In genomic region chr4:122837180-122837730, GRCm38 (mm10) we compare ENCODE assay signal across 8 mouse cellular contexts. TPM values are rescaled to one million over a fixed set of nuclear protein-coding genes. Genes with fewer than 3 reads are reported as not detected.
DNase-seq lines count a peak whose midpoint lies in the region; ATAC-seq and TF ChIP-seq lines count a peak whose summit lies in the region.

No protein-coding gene starts in this region.

- no peak overlapping the region for H3K27ac ChIP-seq in kidney, embryonic 14.5 days (ENCODE audit: low read depth, low read length)
- no peak overlapping the region for H3K27ac ChIP-seq in cortical plate, adult 2 months (ENCODE audit: insufficient read depth, low read length)
- H3K27ac ChIP-seq in hindbrain, postnatal 0 days: no peak overlapping the region
- H3K27ac ChIP-seq in midbrain, embryonic 15.5 days: no peak overlapping the region

- ATAC-seq in kidney, embryonic 14.5 days (ENCODE audit: low FRiP score, low TSS enrichment): no peak
- ATAC-seq in hindbrain, postnatal 0 days: no peak
- no peak for ATAC-seq in midbrain, embryonic 15.5 days (replicated peaks)

- DNase-seq in kidney, adult 11 months: no peak
- DNase-seq in hindbrain, postnatal 0 days (ENCODE audit: low spot score): no peak
- DNase-seq in left cerebral cortex, postnatal 14 days (ENCODE audit: low spot score in 2 of 2): no peak
- DNase-seq in spleen, postnatal 4 days (ENCODE audit: low spot score in 2 of 2): no peak
- DNase-seq in urinary bladder, adult 18-20 months (ENCODE audit: low spot score in 2 of 2): no peak

- H3K4me3 ChIP-seq in kidney, embryonic 14.5 days (ENCODE audit: low read length): peak overlapping the region; percentile 85; the same call in 1 of the 2 replicates
- H3K4me3 ChIP-seq in cortical plate, adult 2 months (ENCODE audit: insufficient read depth, low read length): peak overlapping the region; percentile 19; the same call in 1 of the 2 replicates
- peak overlapping the region; percentile 81; the same call in 1 of the 2 replicates for H3K4me3 ChIP-seq in hindbrain, postnatal 0 days (ENCODE audit: low read length)
- H3K4me3 ChIP-seq in midbrain, embryonic 15.5 days: peak overlapping the region; percentile 86; the same call in 1 of the 2 replicates

- WGBS in kidney, embryonic 14.5 days: 78% methylated on average over 6 of the region's 6 CpGs
- 66% methylated on average over 6 of the region's 6 CpGs for WGBS in hindbrain, postnatal 0 days
- 67% methylated on average over 6 of the region's 6 CpGs for WGBS in midbrain, embryonic 15.5 days

- no peak for TF ChIP-seq POLR2A in cortical plate, adult 2 months (IDR thresholded peaks at IDR 0.05; ENCODE audit: extremely low read depth, insufficient read depth, low read length)

- H3K36me3 ChIP-seq in kidney, embryonic 14.5 days (ENCODE audit: control insufficient read depth, insufficient read depth, low read length): peaks cover 4% of the 10 kb centered on the region; the same call in 1 of the 2 replicates
- no peaks in the 10 kb centered on the region for H3K36me3 ChIP-seq in hindbrain, postnatal 0 days (ENCODE audit: insufficient read depth, low read length)
- H3K36me3 ChIP-seq in midbrain, embryonic 15.5 days (replicated peaks): no peaks in the 10 kb centered on the region; the same call in 1 of the 2 replicates

- no peak overlapping the region for H3K9ac ChIP-seq in kidney, embryonic 14.5 days (ENCODE audit: low read depth, low read length)
- no peak overlapping the region; the same call in 1 of the 2 replicates for H3K9ac ChIP-seq in hindbrain, postnatal 0 days (replicated peaks; ENCODE audit: low read length)
- H3K9ac ChIP-seq in midbrain, embryonic 15.5 days: no peak overlapping the region

- H3K9me3 ChIP-seq in kidney, embryonic 14.5 days (ENCODE audit: control insufficient read depth, low read length): no peaks in the 10 kb centered on the region
- no peaks in the 10 kb centered on the region for H3K9me3 ChIP-seq in hindbrain, postnatal 0 days (ENCODE audit: low read length)
- H3K9me3 ChIP-seq in midbrain, embryonic 15.5 days: no peaks in the 10 kb centered on the region

- H3K4me2 ChIP-seq in kidney, embryonic 14.5 days (replicated peaks; ENCODE audit: low read depth, low read length): no peak overlapping the region; the same call in 1 of the 2 replicates
- H3K4me2 ChIP-seq in hindbrain, postnatal 0 days (ENCODE audit: low read depth, low read length): peak overlapping the region; percentile 68
- H3K4me2 ChIP-seq in midbrain, embryonic 15.5 days: peak overlapping the region; percentile 70

- intact Hi-C loops in left cerebral cortex, postnatal 14 days (cut with DNase I): loop anchor here (10.0 kb wide), 1 partner anchor 1592 kb away; no protein-coding TSS in a partner anchor

- 0 out of 2 replicates have a peak, but pooled peaks cover 5% of the 10 kb centered on the region for H3K4me1 ChIP-seq in kidney, embryonic 14.5 days (ENCODE audit: control insufficient read depth, insufficient read depth, low read length)
- peaks cover 6% of the 10 kb centered on the region for H3K4me1 ChIP-seq in cortical plate, adult 2 months (ENCODE audit: control insufficient read depth, insufficient read depth, low read length)
- H3K4me1 ChIP-seq in hindbrain, postnatal 0 days (ENCODE audit: insufficient read depth, low read length): peaks cover 10% of the 10 kb centered on the region; the same call in 1 of the 2 replicates
- peaks cover 33% of the 10 kb centered on the region for H3K4me1 ChIP-seq in midbrain, embryonic 15.5 days

- no peaks in the 10 kb centered on the region for H3K27me3 ChIP-seq in kidney, embryonic 14.5 days (ENCODE audit: control insufficient read depth, insufficient read depth, low read length)
- no peaks in the 10 kb centered on the region for H3K27me3 ChIP-seq in hindbrain, postnatal 0 days (ENCODE audit: insufficient read depth, low read length)
- H3K27me3 ChIP-seq in midbrain, embryonic 15.5 days (replicated peaks): no peaks in the 10 kb centered on the region

- TF ChIP-seq CTCF in cortical plate, adult 2 months (IDR thresholded peaks at IDR 0.05; ENCODE audit: extremely low read depth, insufficient read depth, low read length): no peak
- no peak for TF ChIP-seq CTCF in hindbrain, postnatal 0 days (IDR thresholded peaks at IDR 0.05; ENCODE audit: low read depth)

RNA-seq across cellular contexts. Expression of gene Ppt1, which starts 1.2 kb away (rescaled TPM):
- polyA plus RNA-seq in kidney, embryonic 14.5 days (2014; fragmentation: Nextera tagmentation; extraction: Ambion mirVana): 64.6 and 82.5 TPM in 2 replicates
- polyA plus RNA-seq in cortical plate, adult 2 months (2012; rRNA removed): 117 and 120 TPM in 2 replicates
- total RNA-seq in hindbrain, postnatal 0 days (2014; rRNA removed): 29.0 and 36.4 TPM in 2 replicates
- polyA plus RNA-seq in hindbrain, postnatal 0 days (2015; fragmentation: Nextera tagmentation; extraction: Ambion mirVana): 88.5 and 89.7 TPM in 2 replicates
- polyA plus RNA-seq in midbrain, embryonic 15.5 days (2015; fragmentation: Nextera tagmentation; extraction: Ambion mirVana): 90.6 and 91.4 TPM in 2 replicates
- total RNA-seq in left cerebral cortex, postnatal 14 days (2021): 10 to 100 TPM; 89.3 to 90.5 TPM

RNA-seq across cellular contexts. Expression of gene Cap1, which starts 48.6 kb away (rescaled TPM):
- polyA plus RNA-seq in kidney, embryonic 14.5 days (2014; fragmentation: Nextera tagmentation; extraction: Ambion mirVana): 45.6 and 76.7 TPM in 2 replicates
- polyA plus RNA-seq in cortical plate, adult 2 months (2012; rRNA removed): 134 and 146 TPM in 2 replicates
- total RNA-seq in hindbrain, postnatal 0 days (2014; rRNA removed): 133 and 141 TPM in 2 replicates
- 59.9 and 60.1 TPM in 2 replicates for polyA plus RNA-seq in hindbrain, postnatal 0 days (2015; fragmentation: Nextera tagmentation; extraction: Ambion mirVana)
- 66.9 and 69.4 TPM in 2 replicates for polyA plus RNA-seq in midbrain, embryonic 15.5 days (2015; fragmentation: Nextera tagmentation; extraction: Ambion mirVana)
- total RNA-seq in left cerebral cortex, postnatal 14 days (2021): 100 to 1,000 TPM; 233 to 251 TPM

Comparison
In these comparisons a context has a peak if more than half of its experiments do, and no peak if none do; other contexts are left out.
1. H3K4me3 ChIP-seq: peak in every context shown above with its lines; median percentile 86 in midbrain, embryonic 15.5 days; 85 in kidney, embryonic 14.5 days; 81 in hindbrain, postnatal 0 days; 19 in cortical plate, adult 2 months.